Mouse (Mus musculus) neural tube, embryonic 10.5 days (tissue): ENCODE measurements around the gene Borcs6.
A peak's percentile ranks its signal among the peaks of the same experiment; 100 is the strongest.

ENCODE experiments used
- DNase-seq: peaks from one replicate; pipeline ENCODE4 v3.0.0-alpha.2; 2017; ENCODE audit warnings: low spot score; ENCODE audit errors: extremely low spot score

The Borcs6 gene

GRCm38 (mm10) chr11:69070590-69071222 is 11.2 kb downstream of the Borcs6 start, which contains the start of gene Tmem107:
Gene Tmem107, plus strand, starts transcription at chr11:69070806.
- DNase-seq, result peak; percentile 92

- no peak for DNase-seq
Measured at GRCm38 (mm10) chr11:69071262-69071661, 11.7 kb downstream of the Borcs6 start.

- DNase-seq, result no peak
Measured at GRCm38 (mm10) chr11:69072234-69072633, 12.7 kb downstream of the Borcs6 start.

- DNase-seq, result no peak
Measured at GRCm38 (mm10) chr11:69072666-69073064, 13.1 kb downstream of the Borcs6 start.

- DNase-seq, result peak; percentile 78
Measured at GRCm38 (mm10) chr11:69073065-69073888, 13.8 kb downstream of the Borcs6 start.

GRCm38 (mm10) chr11:69073951-69074775 is 14.6 kb downstream of the Borcs6 start:
- DNase-seq, result no peak

- DNase-seq, result no peak
Measured at GRCm38 (mm10) chr11:69074776-69075069, 15.2 kb downstream of the Borcs6 start.

GRCm38 (mm10) chr11:69075764-69076479 is 16.4 kb downstream of the Borcs6 start:
- no peak for DNase-seq

GRCm38 (mm10) chr11:69076572-69076971 is 17.1 kb downstream of the Borcs6 start:
- DNase-seq, result no peak

- DNase-seq, result no peak
Measured at GRCm38 (mm10) chr11:69077316-69077715, 17.8 kb downstream of the Borcs6 start.

GRCm38 (mm10) chr11:69078041-69078440 is 18.5 kb downstream of the Borcs6 start:
- DNase-seq, result no peak

- DNase-seq, result no peak
Measured at GRCm38 (mm10) chr11:69078805-69079438, 19.4 kb downstream of the Borcs6 start.

- DNase-seq, result no peak
Measured at GRCm38 (mm10) chr11:69080102-69080854, 20.8 kb downstream of the Borcs6 start.

- no peak for DNase-seq
Measured at GRCm38 (mm10) chr11:69080855-69081222, 21.3 kb downstream of the Borcs6 start.

GRCm38 (mm10) chr11:69081613-69082012 is 22.1 kb downstream of the Borcs6 start:
- DNase-seq, result no peak

GRCm38 (mm10) chr11:69085608-69086007 is 26.1 kb downstream of the Borcs6 start:
- no peak for DNase-seq

- no peak for DNase-seq
Measured at GRCm38 (mm10) chr11:69086390-69086789, 26.9 kb downstream of the Borcs6 start.

GRCm38 (mm10) chr11:69087082-69087481 is 27.6 kb downstream of the Borcs6 start:
- no peak for DNase-seq

- no peak for DNase-seq
Measured at GRCm38 (mm10) chr11:69087597-69087996, 28.1 kb downstream of the Borcs6 start.
